Mouse (Mus musculus): Measurements from ENCODE around the gene Pih1d2. TPM values are rescaled to one million over a fixed set of nuclear protein-coding genes. Genes with fewer than 3 reads are reported as not detected.
"Not testable (repeated sequence)": the region's sequence is repeated elsewhere in the genome, so short reads cannot be mapped to it uniquely, and the experiment has no call there.

Pih1d2 gene
- polyA plus RNA-seq, 1 experiment: 2.5 TPM

GRCm38 (mm10) chr9:50617794-50618330, 741 bp downstream of the Pih1d2 start:
- DNase-seq (ENCODE audit: low spot score): no peak

- not testable (repeated sequence) for DNase-seq (ENCODE audit: low spot score)
Observed at GRCm38 (mm10) chr9:50630903-50631302, 13.8 kb downstream of the Pih1d2 start.

- DNase-seq (ENCODE audit: low spot score): no peak
Observed at GRCm38 (mm10) chr9:50632016-50632688, 15.0 kb downstream of the Pih1d2 start.

GRCm38 (mm10) chr9:50633059-50633458, 15.9 kb downstream of the Pih1d2 start:
- DNase-seq (ENCODE audit: low spot score): no peak

- DNase-seq (ENCODE audit: low spot score): no peak
Observed at GRCm38 (mm10) chr9:50634270-50634669, 17.1 kb downstream of the Pih1d2 start.

- no peak for DNase-seq (ENCODE audit: low spot score)
Observed at GRCm38 (mm10) chr9:50646826-50647370, 29.8 kb downstream of the Pih1d2 start.

- DNase-seq (ENCODE audit: low spot score): no peak
Observed at GRCm38 (mm10) chr9:50650503-50650902, 33.4 kb downstream of the Pih1d2 start.

- no peak for DNase-seq (ENCODE audit: low spot score)
Observed at GRCm38 (mm10) chr9:50658391-50658790, 41.3 kb downstream of the Pih1d2 start.

- DNase-seq (ENCODE audit: low spot score): no peak
Observed at GRCm38 (mm10) chr9:50658941-50659388, 41.8 kb downstream of the Pih1d2 start.

GRCm38 (mm10) chr9:50659392-50660217, 42.5 kb downstream of the Pih1d2 start, which contains the start of gene Dlat:
Gene Dlat, minus strand, starts transcription at chr9:50659780.
- peak; percentile 85 for DNase-seq (ENCODE audit: low spot score)

GRCm38 (mm10) chr9:50660431-50660830, 43.3 kb downstream of the Pih1d2 start:
- no peak for DNase-seq (ENCODE audit: low spot score)

- no peak for DNase-seq (ENCODE audit: low spot score)
Observed at GRCm38 (mm10) chr9:50664826-50665225, 47.7 kb downstream of the Pih1d2 start.

- DNase-seq (ENCODE audit: low spot score): no peak
Observed at GRCm38 (mm10) chr9:50666442-50666841, 49.3 kb downstream of the Pih1d2 start.

- DNase-seq (ENCODE audit: low spot score): no peak
Observed at GRCm38 (mm10) chr9:50667579-50668498, 50.7 kb downstream of the Pih1d2 start.

- no peak for DNase-seq (ENCODE audit: low spot score)
Observed at GRCm38 (mm10) chr9:50670690-50671089, 53.6 kb downstream of the Pih1d2 start.

Other genes starting within 250 kb of the Pih1d2 start
- gene Plet1, start 122.8 kb upstream of the Pih1d2 start, polyA plus RNA-seq (2012; rRNA removed): 133 and 162 TPM in 2 replicates
- gene Pts, start 88.6 kb upstream of the Pih1d2 start, polyA plus RNA-seq (2012; rRNA removed): 101 and 137 TPM in 2 replicates
- 5.7 and 8.2 TPM in 2 replicates for gene Il18, start 62.5 kb upstream of the Pih1d2 start, polyA plus RNA-seq (2012; rRNA removed)
- gene Bco2, start 62.1 kb upstream of the Pih1d2 start, polyA plus RNA-seq (2012; rRNA removed): 0.77 and 0.80 TPM in 2 replicates
- gene Tex12, start 56.0 kb upstream of the Pih1d2 start, polyA plus RNA-seq (2012; rRNA removed): not detected in 2 replicates
- 154 and 189 TPM in 2 replicates for gene Sdhd, start 13.5 kb upstream of the Pih1d2 start, polyA plus RNA-seq (2012; rRNA removed)
- gene Timm8b, start 13.4 kb upstream of the Pih1d2 start, polyA plus RNA-seq (2012; rRNA removed): 181 and 191 TPM in 2 replicates
- gene Nkapd1, start 143 bp downstream of the Pih1d2 start, polyA plus RNA-seq (2012; rRNA removed): 13.2 and 13.9 TPM in 2 replicates
- 42.8 and 43.1 TPM in 2 replicates for gene Dlat, start 42.5 kb downstream of the Pih1d2 start, polyA plus RNA-seq (2012; rRNA removed)
- 9.1 and 11.4 TPM in 2 replicates for gene Dixdc1, start 122.2 kb downstream of the Pih1d2 start, polyA plus RNA-seq (2012; rRNA removed)
- gene 2310030G06Rik, start 129.2 kb downstream of the Pih1d2 start, polyA plus RNA-seq (2012; rRNA removed): 12.4 and 13.5 TPM in 2 replicates
- 150 and 169 TPM in 2 replicates for gene Cryab, start 134.0 kb downstream of the Pih1d2 start, polyA plus RNA-seq (2012; rRNA removed)
- gene Hspb2, start 135.0 kb downstream of the Pih1d2 start, polyA plus RNA-seq (2012; rRNA removed): 48.5 and 54.7 TPM in 2 replicates
- gene Fdxacb1, start 150.9 kb downstream of the Pih1d2 start, polyA plus RNA-seq (2012; rRNA removed): 8.2 and 8.6 TPM in 2 replicates
- 19.7 and 22.0 TPM in 2 replicates for gene Alg9, start 157.7 kb downstream of the Pih1d2 start, polyA plus RNA-seq (2012; rRNA removed)
- gene 1110032A03Rik, start 158.2 kb downstream of the Pih1d2 start, polyA plus RNA-seq (2012; rRNA removed): 60.8 and 68.2 TPM in 2 replicates
- 20.9 and 23.5 TPM in 2 replicates for gene Ppp2r1b, start 228.0 kb downstream of the Pih1d2 start, polyA plus RNA-seq (2012; rRNA removed)

Measured in urinary bladder, adult 2 months (tissue).